Mouse (Mus musculus): ENCODE measurements around the gene Ctse. TPM values are rescaled to one million over a fixed set of nuclear protein-coding genes. Genes with fewer than 3 reads are reported as not detected.

Gene Ctse
- total RNA-seq (2023; ENCODE audit: inconsistent age) = 127 to 150 TPM (median 135 TPM) in 4 replicates

GRCm38 (mm10) chr1:131637791-131638540 lies at the start of gene Ctse:
TSS of gene Ctse (plus strand) at chr1:131638306.

GRCm38 (mm10) chr1:131598905-131599304 lies 39.2 kb upstream of the Ctse start, which contains the start of gene Avpr1b:
TSS of gene Avpr1b (plus strand) at chr1:131599239.

GRCm38 (mm10) chr1:131688475-131688874 lies 50.4 kb downstream of the Ctse start, which contains the start of gene Rab7b:
TSS of gene Rab7b (plus strand) at chr1:131688695.

Other genes starting within 250 kb of the Ctse start
- gene Srgap2, start 111.0 kb upstream of the Ctse start, total RNA-seq (2023; ENCODE audit: inconsistent age) = 32.2 to 36.1 TPM (median 34.5 TPM) in 4 replicates
- gene Fam72a, start 110.4 kb upstream of the Ctse start, total RNA-seq (2023; ENCODE audit: inconsistent age) = 0.29 to 0.60 TPM (median 0.43 TPM) in 4 replicates
- gene Avpr1b, start 39.1 kb upstream of the Ctse start, total RNA-seq (2023; ENCODE audit: inconsistent age) = not detected in 4 replicates
- gene Rab7b, start 50.4 kb downstream of the Ctse start, total RNA-seq (2023; ENCODE audit: inconsistent age) = 0.42 to 1.1 TPM (median 0.67 TPM) in 4 replicates
- 0.27 TPM in 1 of 4 replicates, not detected in the others for gene Slc26a9, start 105.7 kb downstream of the Ctse start, total RNA-seq (2023; ENCODE audit: inconsistent age)
- not detected in 4 replicates for gene Pm20d1, start 159.1 kb downstream of the Ctse start, total RNA-seq (2023; ENCODE audit: inconsistent age)
- 35.8 to 43.3 TPM (median 42.4 TPM) in 4 replicates for gene Slc41a1, start 189.2 kb downstream of the Ctse start, total RNA-seq (2023; ENCODE audit: inconsistent age)
- gene Rab29, start 228.9 kb downstream of the Ctse start, total RNA-seq (2023; ENCODE audit: inconsistent age) = 14.0 to 18.3 TPM (median 16.7 TPM) in 4 replicates